Mouse (Mus musculus) frontal cortex, adult 2 months (tissue): Measurements from ENCODE around the gene Xrra1. TPM values are rescaled to one million over a fixed set of nuclear protein-coding genes. Genes with fewer than 3 reads are reported as not detected.

ENCODE experiments used
- DNase-seq, 2 experiments: peaks; one replicate each; pipeline ENCODE4 v3.0.0; 2022; ENCODE audit warnings: low spot score in 1 of 2; ENCODE audit errors: extremely low spot score in 1 of 2
- polyA plus RNA-seq: library from polyadenylated mRNA; depleted of rRNA; stranded (reverse); fragments of >200 nt; gene quantifications from 2 replicates; pipeline ENCODE4 v1.2.3, GENCODE M21; 2012

Xrra1 gene
- polyA plus RNA-seq, 1 experiment: 1.2 TPM

- no peak for DNase-seq
Observed at GRCm38 (mm10) chr7:99850534-99850933, 8.4 kb upstream of the Xrra1 start.

GRCm38 (mm10) chr7:99851121-99851520, 7.8 kb upstream of the Xrra1 start:
- no peak for DNase-seq

- DNase-seq: no peak
Observed at GRCm38 (mm10) chr7:99851618-99852017, 7.3 kb upstream of the Xrra1 start.

- no peak for DNase-seq
Observed at GRCm38 (mm10) chr7:99853350-99853749, 5.6 kb upstream of the Xrra1 start.

GRCm38 (mm10) chr7:99854311-99854710, 4.6 kb upstream of the Xrra1 start:
- no peak for DNase-seq

GRCm38 (mm10) chr7:99856266-99856861, 2.6 kb upstream of the Xrra1 start:
- no peak for DNase-seq

- no peak for DNase-seq
Observed at GRCm38 (mm10) chr7:99858175-99858812, 622 bp upstream of the Xrra1 start.

- DNase-seq: no peak
Observed at GRCm38 (mm10) chr7:99863362-99863761, 4.4 kb downstream of the Xrra1 start, which contains the start of gene Spcs2. Gene Spcs2, minus strand, starts transcription at chr7:99863462.

GRCm38 (mm10) chr7:99864241-99865028, 5.5 kb downstream of the Xrra1 start:
- DNase-seq: no peak

- no peak for DNase-seq
Observed at GRCm38 (mm10) chr7:99865219-99865618, 6.3 kb downstream of the Xrra1 start.

GRCm38 (mm10) chr7:99869296-99869695, 10.4 kb downstream of the Xrra1 start:
- DNase-seq: no peak

GRCm38 (mm10) chr7:99873965-99874364, 15.0 kb downstream of the Xrra1 start:
- DNase-seq: no peak

GRCm38 (mm10) chr7:99875891-99876290, 17.0 kb downstream of the Xrra1 start:
- no peak for DNase-seq

GRCm38 (mm10) chr7:99876345-99876744, 17.4 kb downstream of the Xrra1 start:
- DNase-seq: peak; percentile 63 to 96

- no peak for DNase-seq
Observed at GRCm38 (mm10) chr7:99878254-99878653, 19.3 kb downstream of the Xrra1 start.

GRCm38 (mm10) chr7:99887230-99887735, 28.4 kb downstream of the Xrra1 start:
- DNase-seq: no peak

GRCm38 (mm10) chr7:99887743-99888142, 28.8 kb downstream of the Xrra1 start:
- DNase-seq: no peak

- no peak for DNase-seq
Observed at GRCm38 (mm10) chr7:99889175-99889880, 30.4 kb downstream of the Xrra1 start.

- no peak for DNase-seq
Observed at GRCm38 (mm10) chr7:99890168-99890755, 31.3 kb downstream of the Xrra1 start.

- DNase-seq: no peak
Observed at GRCm38 (mm10) chr7:99891471-99891870, 32.6 kb downstream of the Xrra1 start.
